In the genomic region with DNA sequence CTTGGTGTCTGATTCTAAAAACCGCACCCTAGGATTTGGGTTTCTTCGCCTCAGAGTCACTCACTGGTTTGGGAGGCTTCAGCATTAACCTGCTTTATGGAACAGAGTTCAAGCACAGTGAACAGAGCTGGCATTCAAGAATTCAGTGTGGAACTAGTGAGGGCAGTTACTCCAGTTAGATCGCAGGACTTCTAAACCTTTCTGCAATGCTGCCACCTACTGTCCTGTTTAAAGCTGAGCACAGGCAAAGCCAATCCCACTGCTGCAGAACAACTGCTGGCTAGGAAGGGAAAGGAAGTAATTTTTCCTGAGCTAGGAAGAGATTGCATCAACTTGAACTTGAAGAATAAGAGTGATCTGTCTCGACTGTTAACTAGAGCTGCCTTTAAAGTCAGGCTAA, we compare ENCODE assay signal across 8 mouse cellular contexts.
A peak's percentile ranks its signal among the peaks of the same experiment; 100 is the strongest.
DNase-seq lines count a peak whose midpoint lies in the region; ATAC-seq lines count a peak whose summit lies in the region.

No protein-coding gene starts in this region.

- no peaks in the 10 kb centered on the region for H3K36me3 ChIP-seq in kidney, embryonic 14.5 days (ENCODE audit: control insufficient read depth, insufficient read depth, low read length)
- H3K36me3 ChIP-seq in limb, embryonic 12.5 days: no peaks in the 10 kb centered on the region
- H3K36me3 ChIP-seq in neural tube, embryonic 12.5 days: no peaks in the 10 kb centered on the region

- H3K27ac ChIP-seq in kidney, embryonic 14.5 days (ENCODE audit: low read depth, low read length): no peak overlapping the region
- no peak overlapping the region for H3K27ac ChIP-seq in limb, embryonic 12.5 days
- no peak overlapping the region for H3K27ac ChIP-seq in neural tube, embryonic 12.5 days

- 26% methylated on average over 4 of the region's 4 CpGs for WGBS in kidney, embryonic 14.5 days
- 28% methylated on average over 4 of the region's 4 CpGs for WGBS in limb, embryonic 12.5 days
- 32% methylated on average over 4 of the region's 4 CpGs for WGBS in neural tube, embryonic 12.5 days

- no peak overlapping the region for H3K4me2 ChIP-seq in kidney, embryonic 14.5 days (replicated peaks; ENCODE audit: low read depth, low read length)
- H3K4me2 ChIP-seq in limb, embryonic 12.5 days: no peak overlapping the region
- no peak overlapping the region for H3K4me2 ChIP-seq in neural tube, embryonic 12.5 days (replicated peaks)

- H3K4me3 ChIP-seq in kidney, embryonic 14.5 days (ENCODE audit: low read length): no peak overlapping the region
- H3K4me3 ChIP-seq in limb, embryonic 12.5 days (replicated peaks): no peak overlapping the region
- no peak overlapping the region for H3K4me3 ChIP-seq in neural tube, embryonic 12.5 days

- no peaks in the 10 kb centered on the region for H3K27me3 ChIP-seq in kidney, embryonic 14.5 days (ENCODE audit: control insufficient read depth, insufficient read depth, low read length)
- H3K27me3 ChIP-seq in limb, embryonic 12.5 days: no peaks in the 10 kb centered on the region
- no peaks in the 10 kb centered on the region for H3K27me3 ChIP-seq in neural tube, embryonic 12.5 days (replicated peaks)

- no peaks in the 10 kb centered on the region for H3K4me1 ChIP-seq in kidney, embryonic 14.5 days (ENCODE audit: control insufficient read depth, insufficient read depth, low read length)
- H3K4me1 ChIP-seq in limb, embryonic 12.5 days (replicated peaks): no peaks in the 10 kb centered on the region
- H3K4me1 ChIP-seq in neural tube, embryonic 12.5 days: no peaks in the 10 kb centered on the region

- no peak overlapping the region for H3K9ac ChIP-seq in kidney, embryonic 14.5 days (ENCODE audit: low read depth, low read length)
- no peak overlapping the region for H3K9ac ChIP-seq in limb, embryonic 12.5 days (replicated peaks)
- no peak overlapping the region for H3K9ac ChIP-seq in neural tube, embryonic 12.5 days

- peak; percentile 8 for DNase-seq in ovary, postnatal 36 days (ENCODE audit: low spot score)
- no peak for DNase-seq in ovary, postnatal 10 days (ENCODE audit: low spot score)
- DNase-seq in cerebellum, adult 8-10 months: peak; percentile 19
- DNase-seq in T-cell, adult 2 months (ENCODE audit: low spot score): no peak

- no peaks in the 10 kb centered on the region for H3K9me3 ChIP-seq in kidney, embryonic 14.5 days (ENCODE audit: control insufficient read depth, low read length)
- no peaks in the 10 kb centered on the region for H3K9me3 ChIP-seq in limb, embryonic 12.5 days
- H3K9me3 ChIP-seq in neural tube, embryonic 12.5 days: no peaks in the 10 kb centered on the region

- peak; percentile 100 for ATAC-seq in frontal cortex, adult (ENCODE audit: low TSS enrichment)
- peak; percentile 90; the same call in 1 of the 2 replicates for ATAC-seq in kidney, embryonic 14.5 days (ENCODE audit: low FRiP score, low TSS enrichment)
- ATAC-seq in limb, embryonic 12.5 days (ENCODE audit: insufficient number of reproducible peaks, insufficient read depth, low FRiP score, low TSS enrichment, low read depth): peak; percentile 56; the same call in 1 of the 2 replicates
- peak; percentile 76 for ATAC-seq in neural tube, embryonic 12.5 days (ENCODE audit: low FRiP score, low read depth)

Comparison
In these comparisons a context has a peak if more than half of its experiments do, and no peak if none do; other contexts are left out.
1. DNase-seq: peak in ovary, postnatal 36 days (single experiment) and cerebellum, adult 8-10 months (single experiment); none in ovary, postnatal 10 days (single experiment) and T-cell, adult 2 months (single experiment).
2. Peak in every context shown above with its lines, with median percentiles within 50 percentile points of each other: ATAC-seq.